Mouse (Mus musculus): Measurements from ENCODE around the gene Btbd16. TPM values are rescaled to one million over a fixed set of nuclear protein-coding genes. Genes with fewer than 3 reads are reported as not detected.

Gene Btbd16
- polyA plus RNA-seq, 1 experiment from 2014 or later = not detected

DNA sequence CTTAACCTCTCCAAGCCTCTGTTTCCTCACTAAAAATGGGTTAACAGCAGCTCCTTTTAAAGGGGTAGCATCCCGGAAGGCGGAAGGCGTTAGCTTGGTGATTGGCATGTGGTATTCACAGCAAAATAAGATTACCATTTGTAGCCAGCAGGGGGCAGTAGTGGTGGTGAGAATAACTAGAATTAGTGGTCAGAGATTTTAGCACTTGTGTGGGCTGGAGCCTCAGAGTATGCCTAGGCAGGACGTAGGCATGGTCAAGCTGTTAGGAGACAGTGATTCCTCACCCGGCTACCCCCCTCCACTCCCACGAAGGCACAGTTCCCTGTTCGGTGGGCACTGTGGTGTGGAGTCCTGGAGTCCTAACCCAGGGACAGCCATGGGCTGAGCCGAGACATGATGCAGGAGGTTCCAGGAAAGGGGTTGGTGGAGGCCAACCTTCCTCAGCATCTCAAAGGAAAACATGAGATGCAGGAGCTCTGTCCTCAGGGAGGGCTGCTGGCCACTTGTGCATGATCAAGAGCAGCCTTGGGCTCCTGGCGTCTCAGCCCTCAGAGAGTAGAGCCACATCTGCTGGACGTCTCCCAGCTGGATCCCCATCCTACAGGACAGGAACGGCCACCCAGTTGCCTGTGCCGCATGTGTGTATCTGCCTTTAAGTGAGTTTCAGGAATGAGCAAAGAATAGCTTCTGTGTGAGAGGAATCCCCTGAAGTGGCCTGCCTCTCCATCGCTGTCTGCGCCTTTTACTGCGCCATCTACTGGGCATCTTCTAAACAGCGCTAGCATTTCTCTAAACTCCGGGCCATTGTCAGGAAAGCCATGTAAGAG is 11.6 kb upstream of the Btbd16 start:
- ATAC-seq (replicated peaks; ENCODE audit: low FRiP score) (peak; percentile 73), DNase-seq (ENCODE audit: low spot score) (peak; percentile 81)
- H3K36me3 ChIP-seq (ENCODE audit: control insufficient read depth, insufficient read depth, low read length) = no peaks in the 10 kb centered on the region; the same call in 1 of the 2 replicates
- WGBS = 40% methylated on average over 17 of the region's 17 CpGs
- H3K4me2 ChIP-seq (ENCODE audit: low read depth, low read length, severe bottlenecking) = no peak overlapping the region
- no peaks in the 10 kb centered on the region for H3K27me3 ChIP-seq (ENCODE audit: control insufficient read depth, insufficient read depth, low read length)
- no peak overlapping the region for H3K4me3 ChIP-seq (ENCODE audit: low read depth, low read length)
- no peaks in the 10 kb centered on the region for H3K4me1 ChIP-seq (replicated peaks; ENCODE audit: control insufficient read depth, insufficient read depth, low read length)
- H3K9me3 ChIP-seq (ENCODE audit: control insufficient read depth, low read length) = no peaks in the 10 kb centered on the region
- no peak overlapping the region for H3K9ac ChIP-seq (ENCODE audit: low read length)
- H3K27ac ChIP-seq (ENCODE audit: low read depth, low read length) = 0 out of 2 replicates have a peak overlapping the region, but pooled peaks have one; percentile 37

DNA sequence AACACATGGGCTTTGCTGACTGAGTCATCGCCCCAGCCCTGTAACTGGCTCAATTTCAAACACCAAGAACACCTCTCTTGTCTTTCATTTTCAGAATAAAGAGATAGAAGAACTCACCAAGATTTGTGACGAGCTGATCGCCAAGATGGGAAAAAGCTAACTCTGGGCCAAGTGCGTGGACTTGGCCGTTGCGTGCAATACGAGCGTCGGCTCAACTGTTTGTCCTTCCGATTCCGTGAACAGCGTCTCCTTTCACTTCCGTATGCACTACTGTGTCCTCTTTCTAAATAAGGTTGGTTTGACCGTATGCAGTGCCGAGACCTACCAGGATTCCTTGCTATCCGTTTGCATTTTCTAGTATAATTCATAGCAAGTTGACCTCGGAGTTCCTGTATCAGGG is 9.7 kb upstream of the Btbd16 start:
- no peaks in the 10 kb centered on the region for H3K27me3 ChIP-seq (ENCODE audit: control insufficient read depth, insufficient read depth, low read length)
- no peak overlapping the region for H3K27ac ChIP-seq (ENCODE audit: low read depth, low read length)
- no peak overlapping the region for H3K9ac ChIP-seq (ENCODE audit: low read length)
- DNase-seq (ENCODE audit: low spot score) = no peak
- H3K9me3 ChIP-seq (ENCODE audit: control insufficient read depth, low read length) = no peaks in the 10 kb centered on the region
- H3K36me3 ChIP-seq (ENCODE audit: control insufficient read depth, insufficient read depth, low read length) = no peaks in the 10 kb centered on the region; the same call in 1 of the 2 replicates
- no peak overlapping the region for H3K4me3 ChIP-seq (ENCODE audit: low read depth, low read length)
- no peak for ATAC-seq (replicated peaks; ENCODE audit: low FRiP score)
- no peak overlapping the region for H3K4me2 ChIP-seq (ENCODE audit: low read depth, low read length, severe bottlenecking)
- no peaks in the 10 kb centered on the region for H3K4me1 ChIP-seq (replicated peaks; ENCODE audit: control insufficient read depth, insufficient read depth, low read length)
- 97% methylated on average over 17 of the region's 17 CpGs for WGBS

DNA sequence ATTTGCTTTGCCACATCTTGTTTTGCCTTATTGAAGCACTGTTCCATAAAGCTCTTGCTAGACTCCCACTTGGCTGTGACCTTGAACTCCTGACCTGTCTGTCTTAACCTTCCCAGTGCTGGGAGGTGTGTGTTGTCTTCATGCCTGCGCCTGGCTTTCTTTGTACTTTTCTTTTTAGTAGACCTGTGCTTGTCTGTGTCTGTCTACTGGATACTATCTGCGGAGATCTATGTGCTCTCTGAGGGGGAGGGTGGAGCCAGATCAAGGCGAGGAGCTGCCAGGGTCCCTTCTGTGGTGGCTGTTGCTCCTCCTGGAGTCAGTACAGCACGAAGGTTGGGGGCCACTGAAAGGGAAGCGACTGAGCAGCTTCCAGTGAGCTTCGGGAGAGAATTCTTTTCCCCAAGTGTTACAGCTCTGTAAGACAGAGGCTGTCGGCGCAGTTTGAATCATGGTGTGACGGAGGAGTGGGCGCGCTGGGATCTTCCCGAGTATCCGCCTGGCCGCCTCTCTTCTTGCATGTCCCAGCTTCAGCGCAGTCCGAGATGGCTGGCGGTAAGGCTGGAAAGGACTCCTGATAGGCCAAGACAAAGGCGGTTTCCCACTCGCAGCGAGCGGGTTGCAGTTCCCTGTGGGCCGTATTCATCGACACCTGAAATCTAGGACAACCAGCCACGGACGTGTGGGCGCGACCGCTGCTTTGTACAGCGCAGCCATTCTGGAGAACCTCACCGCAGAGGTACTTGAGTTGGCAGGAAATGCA is 7.3 kb upstream of the Btbd16 start:
- no peak for ATAC-seq (replicated peaks; ENCODE audit: low FRiP score)
- H3K27me3 ChIP-seq (ENCODE audit: control insufficient read depth, insufficient read depth, low read length) = no peaks in the 10 kb centered on the region
- 79% methylated on average over 30 of the region's 30 CpGs for WGBS
- H3K4me1 ChIP-seq (replicated peaks; ENCODE audit: control insufficient read depth, insufficient read depth, low read length) = no peaks in the 10 kb centered on the region
- no peaks in the 10 kb centered on the region for H3K9me3 ChIP-seq (ENCODE audit: control insufficient read depth, low read length)
- no peak for DNase-seq (ENCODE audit: low spot score)
- no peaks in the 10 kb centered on the region; the same call in 1 of the 2 replicates for H3K36me3 ChIP-seq (ENCODE audit: control insufficient read depth, insufficient read depth, low read length)
- no peak overlapping the region for H3K4me3 ChIP-seq (ENCODE audit: low read depth, low read length)
- no peak overlapping the region for H3K9ac ChIP-seq (ENCODE audit: low read length)
- no peak overlapping the region for H3K27ac ChIP-seq (ENCODE audit: low read depth, low read length)
- H3K4me2 ChIP-seq (ENCODE audit: low read depth, low read length, severe bottlenecking) = no peak overlapping the region

DNA sequence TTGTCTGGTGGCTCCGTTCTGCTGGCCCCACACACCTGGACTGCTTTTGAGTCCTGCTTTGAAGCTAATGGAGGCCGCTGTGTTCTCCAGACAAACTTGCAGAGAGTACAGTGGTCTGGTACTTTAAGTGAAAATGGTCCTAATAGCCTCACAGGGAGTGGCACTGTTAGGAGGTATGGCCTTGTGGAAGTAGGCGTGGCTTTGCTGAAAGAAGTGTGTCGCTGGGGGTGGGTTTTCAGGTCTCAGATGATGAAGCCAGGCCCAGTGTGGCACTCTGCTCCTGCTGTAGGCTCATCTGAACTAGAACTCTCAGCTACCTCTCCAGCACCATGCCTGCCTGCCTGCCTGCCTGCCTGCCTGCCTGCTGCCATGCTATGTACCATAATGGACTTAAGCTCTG is 5.7 kb upstream of the Btbd16 start:
- H3K9me3 ChIP-seq (ENCODE audit: control insufficient read depth, low read length) = no peaks in the 10 kb centered on the region
- no peaks in the 10 kb centered on the region for H3K4me1 ChIP-seq (replicated peaks; ENCODE audit: control insufficient read depth, insufficient read depth, low read length)
- ATAC-seq (replicated peaks; ENCODE audit: low FRiP score) (no peak), DNase-seq (ENCODE audit: low spot score) (no peak)
- WGBS = 88% methylated on average over 4 of the region's 4 CpGs
- no peaks in the 10 kb centered on the region; the same call in 1 of the 2 replicates for H3K36me3 ChIP-seq (ENCODE audit: control insufficient read depth, insufficient read depth, low read length)
- H3K27ac ChIP-seq (ENCODE audit: low read depth, low read length) = no peak overlapping the region
- no peak overlapping the region for H3K9ac ChIP-seq (ENCODE audit: low read length)
- no peak overlapping the region for H3K4me2 ChIP-seq (ENCODE audit: low read depth, low read length, severe bottlenecking)
- H3K27me3 ChIP-seq (ENCODE audit: control insufficient read depth, insufficient read depth, low read length) = no peaks in the 10 kb centered on the region
- no peak overlapping the region for H3K4me3 ChIP-seq (ENCODE audit: low read depth, low read length)

DNA sequence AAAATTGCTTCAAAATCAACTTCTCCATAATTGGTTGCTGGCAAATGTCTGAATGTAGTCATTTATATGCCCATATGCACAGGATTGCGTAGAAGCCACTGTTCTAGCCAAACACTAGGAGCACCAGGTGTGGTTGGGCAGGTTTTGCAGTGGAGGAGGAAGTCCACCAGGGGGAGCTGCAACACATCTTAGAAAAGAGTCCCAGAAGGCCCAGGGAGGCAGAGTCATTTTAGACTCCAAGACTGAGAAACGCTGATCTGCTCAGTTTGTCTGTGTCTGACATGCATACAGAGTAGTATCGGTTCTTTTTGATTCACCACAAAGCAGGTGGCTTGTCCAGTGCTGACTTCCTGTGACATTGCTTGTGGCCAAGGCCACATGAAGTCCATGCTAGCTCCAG is 3.2 kb upstream of the Btbd16 start:
- no peak overlapping the region for H3K4me3 ChIP-seq (ENCODE audit: low read depth, low read length)
- no peaks in the 10 kb centered on the region for H3K4me1 ChIP-seq (replicated peaks; ENCODE audit: control insufficient read depth, insufficient read depth, low read length)
- H3K36me3 ChIP-seq (ENCODE audit: control insufficient read depth, insufficient read depth, low read length) = no peaks in the 10 kb centered on the region
- H3K4me2 ChIP-seq (ENCODE audit: low read depth, low read length, severe bottlenecking) = no peak overlapping the region
- ATAC-seq (replicated peaks; ENCODE audit: low FRiP score) = no peak
- DNase-seq (ENCODE audit: low spot score) = peak; percentile 88
- no peaks in the 10 kb centered on the region for H3K9me3 ChIP-seq (ENCODE audit: control insufficient read depth, low read length)
- WGBS = 39% methylated on average over 3 of the region's 3 CpGs
- H3K27me3 ChIP-seq (ENCODE audit: control insufficient read depth, insufficient read depth, low read length) = no peaks in the 10 kb centered on the region
- H3K9ac ChIP-seq (ENCODE audit: low read length) = no peak overlapping the region
- H3K27ac ChIP-seq (ENCODE audit: low read depth, low read length) = no peak overlapping the region

DNA sequence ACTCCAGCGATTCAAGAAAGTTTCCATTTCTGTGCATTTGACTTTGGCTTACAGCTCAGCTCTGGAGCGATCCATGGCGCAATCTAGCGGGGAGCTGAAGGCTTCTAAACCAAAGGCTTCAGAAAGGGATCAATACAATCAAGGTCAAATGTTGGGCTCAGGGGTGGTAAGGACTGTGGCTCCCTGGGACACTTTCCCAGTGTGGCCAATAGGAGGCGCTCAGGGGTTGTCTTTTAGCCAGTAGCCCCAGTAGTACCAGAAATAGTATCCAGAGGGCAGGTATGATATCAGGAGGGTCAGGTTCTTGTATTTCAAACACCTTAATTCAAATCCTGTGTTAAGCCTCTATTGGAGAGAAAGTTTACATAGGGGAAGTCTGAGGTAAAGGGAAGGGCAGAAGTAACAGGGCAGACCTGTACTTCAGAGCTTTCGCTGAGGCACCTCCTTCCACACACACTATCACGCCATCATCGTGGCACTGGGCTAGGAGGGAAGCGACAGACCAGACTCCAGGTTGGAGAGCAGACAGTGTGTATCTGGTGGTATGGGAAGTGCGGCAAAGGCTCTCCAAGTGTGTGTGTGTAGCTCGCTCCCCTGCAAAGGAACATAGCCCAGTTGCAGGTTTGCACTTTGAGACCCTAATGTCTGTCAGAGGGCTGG is 568 bp upstream of the Btbd16 start:
- DNase-seq (ENCODE audit: low spot score) (peak; percentile 71), ATAC-seq (replicated peaks; ENCODE audit: low FRiP score) (no peak)
- WGBS = 66% methylated on average over 11 of the region's 11 CpGs

DNA sequence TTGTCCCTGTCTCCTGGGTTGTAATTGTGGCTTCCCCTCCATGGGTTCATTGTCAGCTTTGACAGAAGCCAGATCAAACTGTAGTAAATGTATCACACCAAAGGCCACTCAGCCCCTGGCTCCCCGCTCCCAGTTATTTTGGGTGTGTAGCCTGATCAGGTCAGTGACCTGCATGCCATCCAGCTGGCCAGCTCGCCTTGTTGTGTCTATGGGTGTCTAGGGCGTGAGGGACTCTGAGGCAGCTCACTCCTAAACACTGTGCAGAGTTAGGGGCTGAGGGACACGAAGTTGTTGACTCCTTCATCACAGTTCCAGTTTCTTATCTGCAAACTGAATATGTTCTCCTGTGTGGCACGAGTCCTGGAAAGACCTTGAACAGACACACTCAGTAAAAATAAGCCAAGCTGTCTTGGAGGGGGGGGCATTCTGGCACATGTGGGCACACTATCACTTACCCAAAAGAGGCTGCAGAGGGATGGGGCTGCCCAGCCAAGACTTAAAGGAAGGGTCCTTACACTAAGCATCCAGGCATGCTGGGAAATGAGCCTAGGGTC is 7.1 kb downstream of the Btbd16 start:
- Histone ChIP-seq H3K27ac (ENCODE audit: low read depth, low read length) (no peak overlapping the region), H3K4me1 (replicated peaks; ENCODE audit: control insufficient read depth, insufficient read depth, low read length) (no peaks in the 10 kb centered on the region)

More for the DNA sequence above, 568 bp upstream of the Btbd16 start:
- Histone ChIP-seq H3K4me2 (ENCODE audit: low read depth, low read length, severe bottlenecking) (no peak overlapping the region), H3K9ac (ENCODE audit: low read length) (no peak overlapping the region), H3K27ac (ENCODE audit: low read depth, low read length) (no peak overlapping the region), H3K4me1 (replicated peaks; ENCODE audit: control insufficient read depth, insufficient read depth, low read length) (no peaks in the 10 kb centered on the region), H3K27me3 (ENCODE audit: control insufficient read depth, insufficient read depth, low read length) (no peaks in the 10 kb centered on the region), H3K9me3 (ENCODE audit: control insufficient read depth, low read length) (no peaks in the 10 kb centered on the region), H3K4me3 (ENCODE audit: low read depth, low read length) (no peak overlapping the region), H3K36me3 (ENCODE audit: control insufficient read depth, insufficient read depth, low read length) (no peaks in the 10 kb centered on the region)

DNA sequence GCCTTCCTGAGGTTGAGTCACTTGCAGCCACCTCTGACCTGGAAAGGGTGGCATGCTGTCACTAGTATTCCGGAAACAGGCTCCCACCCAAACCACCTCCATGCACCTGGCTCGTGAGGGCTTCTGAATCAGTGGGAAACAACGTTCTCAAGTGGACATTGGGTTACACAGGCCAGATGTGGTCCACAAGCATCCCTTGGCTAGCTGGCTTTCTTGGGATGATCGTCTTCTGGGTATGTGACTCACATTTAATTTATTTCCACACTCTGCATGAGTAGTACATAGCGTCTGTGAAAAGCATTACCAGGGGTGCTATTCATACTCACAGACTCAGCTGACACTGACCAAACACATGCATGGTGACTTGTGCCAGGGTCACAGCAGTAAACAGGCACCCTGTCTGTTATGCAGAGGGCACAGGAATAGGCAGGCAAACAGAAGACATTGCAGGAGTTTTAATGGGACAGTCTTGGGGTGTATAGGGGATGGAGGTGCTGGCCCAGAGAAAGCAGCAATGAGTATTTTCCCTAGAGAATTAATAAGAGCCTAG is 8.7 kb downstream of the Btbd16 start:
- H3K36me3 ChIP-seq (ENCODE audit: control insufficient read depth, insufficient read depth, low read length) = no peaks in the 10 kb centered on the region
- ATAC-seq (replicated peaks; ENCODE audit: low FRiP score) (no peak), DNase-seq (ENCODE audit: low spot score) (no peak)
- H3K4me2 ChIP-seq (ENCODE audit: low read depth, low read length, severe bottlenecking) = no peak overlapping the region
- H3K4me1 ChIP-seq (replicated peaks; ENCODE audit: control insufficient read depth, insufficient read depth, low read length) = no peaks in the 10 kb centered on the region
- no peaks in the 10 kb centered on the region for H3K27me3 ChIP-seq (ENCODE audit: control insufficient read depth, insufficient read depth, low read length)
- H3K9me3 ChIP-seq (ENCODE audit: control insufficient read depth, low read length) = no peaks in the 10 kb centered on the region
- H3K27ac ChIP-seq (ENCODE audit: low read depth, low read length) = no peak overlapping the region
- no peak overlapping the region for H3K4me3 ChIP-seq (ENCODE audit: low read depth, low read length)
- WGBS = 88% methylated on average over 5 of the region's 5 CpGs
- H3K9ac ChIP-seq (ENCODE audit: low read length) = no peak overlapping the region

More for the DNA sequence above, 7.1 kb downstream of the Btbd16 start:
- DNase-seq (ENCODE audit: low spot score) = no peak
- WGBS = 77% methylated on average over 5 of the region's 5 CpGs
- Histone ChIP-seq H3K4me3 (ENCODE audit: low read depth, low read length) (no peak overlapping the region), H3K9ac (ENCODE audit: low read length) (no peak overlapping the region), H3K4me2 (ENCODE audit: low read depth, low read length, severe bottlenecking) (no peak overlapping the region), H3K9me3 (ENCODE audit: control insufficient read depth, low read length) (no peaks in the 10 kb centered on the region), H3K36me3 (ENCODE audit: control insufficient read depth, insufficient read depth, low read length) (no peaks in the 10 kb centered on the region), H3K27me3 (ENCODE audit: control insufficient read depth, insufficient read depth, low read length) (no peaks in the 10 kb centered on the region)
- ATAC-seq (replicated peaks; ENCODE audit: low FRiP score) = no peak

Data from forebrain, embryonic 11.5 days (tissue).